Mouse (Mus musculus) forebrain, embryonic 13.5 days (tissue): ENCODE results near the gene Prcd. TPM values are rescaled to one million over a fixed set of nuclear protein-coding genes. Genes with fewer than 3 reads are reported as not detected.
"Not testable (repeated sequence)": the region's sequence is repeated elsewhere in the genome, so short reads cannot be mapped to it uniquely, and the experiment has no call there.

ENCODE experiments used
- ATAC-seq: fragments of 200-750 bp; cut with Nextera tagmentation; 2 replicates; pipeline ENCODE4 v1.8.0; 2017
- H3K27ac ChIP-seq: fragments of 300-500 bp; sonication (generic); 2 replicates; pipeline ENCODE4 v1.5.1; 2015; ENCODE audit warnings: inconsistent platforms, mild to moderate bottlenecking, moderate library complexity
- H3K27me3 ChIP-seq: fragments of 300-500 bp; sonication (generic); 2 replicates; pipeline ENCODE4 v1.6.1; 2015; ENCODE audit warnings: mild to moderate bottlenecking, inconsistent platforms
- H3K36me3 ChIP-seq: fragments of 300-500 bp; sonication (generic); 2 replicates; pipeline ENCODE4 v1.6.1; 2015; ENCODE audit warnings: mild to moderate bottlenecking, inconsistent platforms; ENCODE audit not compliant: poor library complexity, severe bottlenecking
- H3K4me1 ChIP-seq: fragments of 300-500 bp; sonication (generic); 2 replicates; pipeline ENCODE4 v1.6.1; 2015; ENCODE audit warnings: inconsistent platforms
- H3K4me2 ChIP-seq: fragments of 300-500 bp; sonication (generic); 2 replicates; pipeline ENCODE4 v1.6.1; 2015; ENCODE audit warnings: inconsistent platforms, mild to moderate bottlenecking, moderate library complexity
- H3K4me3 ChIP-seq: fragments of 300-500 bp; sonication (generic); 2 replicates; pipeline ENCODE4 v1.5.1; 2015; ENCODE audit warnings: mild to moderate bottlenecking, inconsistent platforms
- H3K9ac ChIP-seq: fragments of 300-500 bp; sonication (generic); 2 replicates; pipeline ENCODE4 v1.6.1; 2015; ENCODE audit warnings: mild to moderate bottlenecking, inconsistent platforms
- H3K9me3 ChIP-seq: fragments of 300-500 bp; sonication (generic); replicated peaks from 2 replicates; pipeline ENCODE4 v1.6.1; 2016; ENCODE audit warnings: inconsistent platforms
- WGBS: fragments of 180-500 bp; shearing (Covaris S2); methylation state at CpG from one replicate; pipeline ENCODE4 v1.1.7; 2015; 5-methylcytosine and 5-hydroxymethylcytosine counted together
- polyA plus RNA-seq: library from polyadenylated mRNA; unstranded; fragments of >200 nt; fragmentation: Nextera tagmentation; extraction: Ambion mirVana; gene quantifications from 2 replicates; pipeline ENCODE4 v1.2.1, GENCODE M21; 2015

Prcd gene
- polyA plus RNA-seq, 1 experiment from 2014 or later = 0.80 TPM

DNA sequence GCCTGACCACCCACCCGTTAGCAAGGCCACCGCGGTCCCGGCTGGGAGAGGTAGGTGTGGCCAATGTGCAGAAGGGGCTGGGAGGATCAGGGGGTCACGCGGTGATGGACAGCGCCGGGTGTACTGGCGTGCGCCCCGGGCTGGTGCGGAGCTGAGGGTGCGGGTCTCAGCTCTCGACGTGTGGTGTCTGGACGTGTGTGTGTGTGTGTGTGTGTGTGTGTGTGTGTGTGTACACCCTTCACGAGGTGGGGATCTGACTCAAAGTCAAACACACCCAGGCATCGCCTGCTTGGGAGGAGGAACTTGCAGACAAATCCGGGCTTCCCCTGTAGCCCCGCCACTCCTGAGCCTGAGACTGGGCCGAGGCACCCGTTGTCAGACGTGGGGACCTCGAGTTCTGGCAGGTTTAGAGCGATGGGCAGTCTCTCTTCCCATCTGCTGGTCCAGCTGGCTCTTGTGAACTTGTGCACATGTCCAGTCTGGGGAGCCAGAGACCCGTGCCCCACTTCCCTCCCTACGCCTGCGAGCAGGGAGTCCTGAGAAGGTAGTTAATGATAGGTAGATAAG, 1.0 kb downstream of the Prcd start, which contains the start of gene Cygb:
TSS of gene Cygb (minus strand) at position 59 of the 567 bp plus-strand sequence.
- H3K9ac ChIP-seq = peak within 1 kb of the TSS; percentile 78
- peaks cover 46% of the 10 kb centered on the region for H3K27me3 ChIP-seq
- H3K27ac ChIP-seq = no peak within 1 kb of the TSS
- H3K4me3 ChIP-seq = peak within 1 kb of the TSS; percentile 52
- peaks cover 54% of the 10 kb centered on the region for H3K4me1 ChIP-seq
- H3K9me3 ChIP-seq = no peaks in the 10 kb centered on the region
- H3K36me3 ChIP-seq = no peaks in the 10 kb centered on the region
- H3K4me2 ChIP-seq = peak within 1 kb of the TSS; percentile 93
- 7% methylated on average over 28 of the region's 28 CpGs for WGBS
- no peak for ATAC-seq

DNA sequence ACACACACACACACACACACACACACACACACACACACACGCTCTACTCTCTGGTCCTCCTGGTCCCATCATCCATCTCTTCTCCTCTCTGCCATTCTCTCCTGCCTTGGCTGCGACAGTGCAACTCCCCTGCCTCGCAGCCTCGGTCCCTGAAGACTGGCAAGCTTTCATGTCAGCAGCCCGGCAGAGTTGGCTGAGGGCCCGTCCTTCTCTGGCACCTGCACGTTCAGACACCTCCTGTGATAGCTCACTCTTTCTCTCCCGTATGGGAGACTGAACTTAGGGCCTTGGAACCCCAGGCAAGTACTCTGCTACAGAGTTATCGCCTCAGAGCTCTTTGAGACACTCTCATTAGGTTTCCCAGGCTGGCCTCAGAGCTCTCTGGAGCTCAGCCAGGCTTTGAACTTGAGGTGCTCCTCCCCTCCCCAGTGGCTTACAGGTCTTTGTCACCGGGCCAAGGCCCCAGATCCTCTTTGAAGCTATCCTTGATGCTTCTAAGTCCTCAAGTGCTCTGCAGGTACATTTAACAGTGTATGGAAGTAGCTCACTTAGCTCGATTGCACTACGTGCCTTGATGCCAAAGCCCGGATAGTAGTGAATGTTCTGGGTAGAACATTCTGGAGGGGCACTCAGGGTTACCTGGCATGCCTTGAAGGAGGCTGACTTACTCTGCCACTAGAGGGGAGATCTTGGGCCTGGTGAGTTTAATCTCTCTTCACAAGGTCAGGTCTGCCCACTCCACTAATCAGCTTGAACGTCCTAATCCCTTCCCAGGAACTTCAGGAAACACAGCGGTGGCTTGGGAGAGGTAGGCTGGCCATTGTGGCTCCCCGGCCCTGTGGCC, 3.2 kb downstream of the Prcd start:
- peaks cover 34% of the 10 kb centered on the region for H3K27me3 ChIP-seq
- H3K9ac ChIP-seq = no peak overlapping the region
- H3K27ac ChIP-seq = peak overlapping the region; percentile 85
- no peaks in the 10 kb centered on the region for H3K36me3 ChIP-seq
- 53% methylated on average over 16 of the region's 16 CpGs for WGBS
- no peak overlapping the region for H3K4me3 ChIP-seq
- ATAC-seq = no peak
- H3K4me1 ChIP-seq = peaks cover 77% of the 10 kb centered on the region
- peak overlapping the region; percentile 60; the same call in 1 of the 2 replicates for H3K4me2 ChIP-seq
- no peaks in the 10 kb centered on the region for H3K9me3 ChIP-seq

DNA sequence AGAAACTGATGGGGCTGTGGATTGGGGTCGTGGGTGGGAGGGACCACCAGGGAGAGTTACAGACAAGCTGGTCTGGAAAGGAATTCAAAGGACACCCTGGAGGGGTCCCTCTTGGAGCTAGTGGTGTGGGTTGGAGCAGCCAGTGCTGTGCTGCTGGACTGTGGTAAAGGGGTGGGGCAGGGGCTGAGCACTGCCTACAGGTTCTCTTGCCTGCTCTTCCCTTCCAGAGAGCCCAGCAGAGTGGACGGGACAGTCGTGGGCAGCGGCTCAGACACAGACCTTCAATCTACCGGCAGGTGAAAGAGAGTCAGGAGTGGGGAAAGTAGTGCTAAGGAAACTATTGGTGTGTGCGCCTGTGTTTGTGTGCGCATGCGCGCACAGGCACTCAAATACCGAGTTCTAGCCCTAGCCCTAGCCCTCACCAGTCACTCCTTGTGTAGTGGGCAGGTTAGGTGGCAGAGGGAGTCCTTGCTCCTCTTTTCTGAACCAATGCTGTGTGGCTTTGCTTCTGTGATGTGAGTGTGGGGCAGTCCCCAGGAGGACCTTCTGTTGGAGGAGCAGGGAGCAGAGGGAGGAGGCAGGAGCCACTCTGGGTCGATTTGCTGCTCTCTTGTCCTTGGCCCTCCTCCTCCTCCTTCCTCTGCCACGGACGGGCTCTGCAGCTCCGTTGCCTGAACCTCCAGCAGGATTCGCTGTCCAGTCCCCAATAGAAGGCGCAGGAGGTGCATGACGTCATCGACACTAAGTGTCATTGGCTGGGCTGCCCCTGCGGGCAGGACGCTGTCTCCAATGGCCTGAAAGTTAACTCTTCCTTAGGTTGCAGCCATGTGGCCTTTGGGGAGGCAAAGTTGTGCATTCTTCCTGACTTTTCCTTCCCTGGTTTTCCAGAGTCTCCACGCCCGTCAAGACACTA, 4.2 kb downstream of the Prcd start:
- H3K4me2 ChIP-seq = peak overlapping the region; percentile 60
- 7% methylated on average over 22 of the region's 22 CpGs for WGBS

DNA sequence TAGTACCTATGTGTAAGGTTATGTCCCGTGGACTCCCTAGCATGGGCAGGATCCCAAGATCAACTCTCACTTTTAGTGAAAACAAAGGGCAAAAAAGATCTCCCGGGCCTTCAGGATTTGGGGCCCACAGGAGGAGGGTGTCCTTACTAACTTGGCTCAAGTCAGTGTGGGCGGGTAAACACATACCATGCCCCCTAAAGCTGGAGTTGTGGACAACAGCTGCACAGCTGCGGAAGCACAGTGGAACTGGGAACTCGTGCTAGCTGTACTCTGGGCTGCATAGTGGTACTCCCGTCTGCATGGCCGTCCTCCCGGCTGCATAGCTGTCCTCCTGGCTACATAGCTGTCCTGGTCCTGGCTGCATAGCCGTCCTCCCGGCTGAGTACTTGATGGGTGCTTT, 4.9 kb downstream of the Prcd start:
- Histone ChIP-seq H3K9ac (no peak overlapping the region), H3K4me2 (peak overlapping the region; percentile 60), H3K27me3 (peaks cover 22% of the 10 kb centered on the region), H3K9me3 (no peaks in the 10 kb centered on the region), H3K27ac (peak overlapping the region; percentile 85; the same call in 1 of the 2 replicates), H3K4me1 (peaks cover 88% of the 10 kb centered on the region), H3K36me3 (no peaks in the 10 kb centered on the region), H3K4me3 (0 out of 2 replicates have a peak overlapping the region, but pooled peaks have one; percentile 26)
- no peak for ATAC-seq
- WGBS = 45% methylated on average over 10 of the region's 10 CpGs

More for the DNA sequence above, 4.2 kb downstream of the Prcd start:
- Histone ChIP-seq H3K9me3 (no peaks in the 10 kb centered on the region), H3K9ac (peak overlapping the region; percentile 60), H3K27me3 (peaks cover 26% of the 10 kb centered on the region), H3K4me3 (peak overlapping the region; percentile 26), H3K27ac (peak overlapping the region; percentile 85), H3K4me1 (peaks cover 87% of the 10 kb centered on the region), H3K36me3 (no peaks in the 10 kb centered on the region)
- ATAC-seq = peak; percentile 76

DNA sequence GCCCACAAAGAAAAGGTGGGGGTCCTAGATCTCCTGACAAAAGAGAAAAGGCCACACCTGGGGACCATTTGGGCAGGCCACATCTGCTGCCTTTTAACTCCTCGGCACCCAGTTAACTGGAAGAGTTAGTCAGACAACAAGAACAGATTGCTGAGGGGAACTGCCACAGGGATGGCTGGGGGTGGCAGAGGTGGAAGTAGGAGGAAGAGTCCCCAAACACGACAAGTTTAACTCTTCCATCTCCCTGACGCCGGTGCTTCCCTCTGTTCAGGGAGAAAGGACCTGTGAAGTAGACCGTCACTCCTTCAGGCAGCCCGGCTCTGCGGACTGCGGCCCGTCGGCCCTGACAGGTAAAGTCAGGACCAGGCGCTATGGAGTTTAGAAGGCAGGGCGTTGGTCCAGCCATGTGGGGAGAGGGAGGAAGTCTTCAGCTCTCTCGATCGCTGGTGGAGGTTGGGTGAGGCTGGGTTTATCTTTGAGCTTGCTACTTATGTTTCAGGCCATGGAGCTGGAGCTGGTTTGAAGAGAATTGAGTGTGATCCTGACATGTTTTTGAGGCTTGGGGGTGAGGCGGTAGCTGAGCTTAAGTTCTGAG, 5.8 kb downstream of the Prcd start:
- 87% methylated on average over 15 of the region's 15 CpGs for WGBS
- Histone ChIP-seq H3K9ac (no peak overlapping the region), H3K27me3 (peaks cover 14% of the 10 kb centered on the region), H3K36me3 (no peaks in the 10 kb centered on the region), H3K4me3 (no peak overlapping the region), H3K4me1 (peaks cover 88% of the 10 kb centered on the region), H3K27ac (no peak overlapping the region), H3K9me3 (no peaks in the 10 kb centered on the region), H3K4me2 (no peak overlapping the region)
- ATAC-seq = no peak

DNA sequence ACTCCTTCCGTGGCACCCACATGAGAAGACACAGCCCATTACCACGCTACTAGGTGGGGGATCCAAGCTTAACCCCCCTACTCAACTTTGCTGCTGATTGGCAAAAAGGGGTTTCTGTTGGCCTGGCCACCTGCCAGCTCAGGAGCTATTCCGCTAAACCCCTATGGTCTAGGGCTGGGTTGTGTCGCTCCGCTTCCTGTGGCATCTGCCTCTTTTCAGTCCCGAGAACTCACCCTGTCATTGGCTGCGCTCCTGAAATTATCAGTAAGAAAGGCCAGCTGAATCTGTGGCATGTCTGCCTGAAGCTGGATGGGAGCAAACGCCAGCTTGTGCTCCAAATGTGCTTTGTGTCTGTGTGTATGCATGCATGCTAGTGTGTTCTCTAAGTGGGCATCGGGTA, 6.8 kb downstream of the Prcd start:
- Histone ChIP-seq H3K4me1 (peaks cover 88% of the 10 kb centered on the region), H3K27ac (peak overlapping the region; percentile 94)

DNA sequence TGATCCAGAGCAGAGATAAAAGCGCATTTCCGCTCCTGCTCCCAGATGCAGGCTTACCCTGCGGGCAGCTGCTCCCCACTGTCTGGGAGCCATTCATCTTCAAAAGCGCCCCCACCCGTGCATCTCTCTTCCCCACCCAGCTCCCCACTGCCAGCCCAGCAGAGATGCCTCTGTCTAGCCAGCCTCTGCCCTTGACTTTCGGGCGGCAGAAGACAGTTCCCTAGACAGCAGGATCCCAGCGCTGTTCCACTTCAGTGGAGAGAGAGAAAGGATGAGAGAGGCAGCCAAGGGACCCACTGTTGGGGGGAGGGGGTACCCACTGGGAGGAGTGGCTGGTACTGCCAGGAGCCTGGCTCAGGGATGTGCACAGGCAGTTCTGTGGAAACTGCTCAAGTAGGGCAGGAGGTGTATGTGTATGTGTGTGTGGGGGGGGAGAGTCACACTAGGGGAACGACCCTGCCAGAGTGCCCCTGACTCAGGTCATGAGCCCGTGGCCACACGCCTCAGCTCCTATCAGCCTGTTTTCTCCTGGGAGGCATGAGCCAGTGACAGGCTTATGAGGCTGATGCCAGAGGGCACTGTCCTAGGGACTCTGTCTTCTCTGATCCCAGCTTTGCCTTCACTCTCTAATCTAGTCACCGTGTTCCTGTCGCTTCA, 8.1 kb downstream of the Prcd start:
- H3K9ac ChIP-seq = peak overlapping the region; percentile 54
- H3K4me2 ChIP-seq = peak overlapping the region; percentile 42
- 17% methylated on average over 13 of the region's 13 CpGs for WGBS
- H3K4me3 ChIP-seq = no peak overlapping the region
- H3K27me3 ChIP-seq = 0 out of 2 replicates have a peak, but pooled peaks cover 4% of the 10 kb centered on the region
- H3K36me3 ChIP-seq = no peaks in the 10 kb centered on the region
- peak; percentile 71 for ATAC-seq
- H3K9me3 ChIP-seq = no peaks in the 10 kb centered on the region
- peak overlapping the region; percentile 94 for H3K27ac ChIP-seq
- H3K4me1 ChIP-seq = peaks cover 79% of the 10 kb centered on the region

More for the DNA sequence above, 6.8 kb downstream of the Prcd start:
- ATAC-seq = no peak
- no peaks in the 10 kb centered on the region for H3K9me3 ChIP-seq
- no peaks in the 10 kb centered on the region for H3K36me3 ChIP-seq
- no peak overlapping the region for H3K4me2 ChIP-seq
- H3K9ac ChIP-seq = peak overlapping the region; percentile 21
- no peak overlapping the region for H3K4me3 ChIP-seq
- 0 out of 2 replicates have a peak, but pooled peaks cover 4% of the 10 kb centered on the region for H3K27me3 ChIP-seq
- 56% methylated on average over 9 of the region's 9 CpGs for WGBS

DNA sequence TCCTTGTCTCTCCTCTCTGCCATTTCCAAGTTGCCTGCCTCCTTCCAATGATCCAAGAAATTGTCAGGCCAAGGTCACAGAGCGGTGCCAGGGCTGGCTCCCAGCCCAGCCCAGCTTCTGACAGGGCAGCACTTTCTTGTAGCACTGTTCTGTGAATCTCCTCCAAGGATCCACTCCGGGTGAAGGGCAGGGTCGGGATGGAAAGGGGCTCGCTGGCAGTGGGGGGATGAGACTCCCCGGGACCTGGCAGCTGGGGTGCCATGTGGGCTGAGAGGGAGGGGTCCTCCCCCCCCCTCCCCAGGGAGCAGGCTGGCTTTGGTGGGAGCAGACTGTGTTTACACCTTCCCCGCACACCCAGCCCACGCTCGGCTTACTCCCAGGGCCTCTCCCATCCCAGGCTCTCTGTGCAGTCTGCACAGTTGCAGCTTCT, 8.6 kb downstream of the Prcd start:
- Histone ChIP-seq H3K36me3 (no peaks in the 10 kb centered on the region), H3K27me3 (0 out of 2 replicates have a peak, but pooled peaks cover 4% of the 10 kb centered on the region), H3K9ac (peak overlapping the region; percentile 46), H3K4me3 (no peak overlapping the region), H3K4me2 (peak overlapping the region; percentile 42), H3K4me1 (peaks cover 73% of the 10 kb centered on the region), H3K27ac (peak overlapping the region; percentile 94), H3K9me3 (no peaks in the 10 kb centered on the region)
- WGBS = 47% methylated on average over 8 of the region's 8 CpGs
- peak; percentile 19; the same call in 1 of the 2 replicates for ATAC-seq

DNA sequence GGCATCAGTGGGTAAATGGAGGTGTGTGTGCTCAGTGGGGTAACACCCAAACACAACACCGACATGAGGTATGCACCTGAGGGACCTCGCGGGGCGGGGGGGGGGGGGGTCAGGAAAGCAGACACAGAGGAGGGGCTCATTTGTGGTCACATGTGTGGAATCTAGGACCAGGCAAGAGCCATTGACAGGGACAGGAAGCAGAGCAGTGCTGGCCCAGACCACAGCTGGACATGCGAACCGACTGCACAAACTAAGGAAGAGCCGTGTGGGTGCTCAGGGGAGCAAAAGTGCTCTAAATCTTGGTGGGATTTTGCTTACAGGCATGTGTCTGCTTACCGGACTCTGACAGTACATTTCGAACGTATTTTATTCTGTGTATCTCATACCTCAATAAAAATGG, 12.0 kb downstream of the Prcd start:
- no peaks in the 10 kb centered on the region for H3K9me3 ChIP-seq
- 80% methylated on average over 10 of the region's 10 CpGs for WGBS
- no peaks in the 10 kb centered on the region for H3K36me3 ChIP-seq
- peaks cover 52% of the 10 kb centered on the region for H3K4me1 ChIP-seq
- no peak overlapping the region for H3K4me3 ChIP-seq
- H3K4me2 ChIP-seq = no peak overlapping the region
- 0 out of 2 replicates have a peak, but pooled peaks cover 4% of the 10 kb centered on the region for H3K27me3 ChIP-seq
- no peak overlapping the region for H3K9ac ChIP-seq
- no peak for ATAC-seq
- H3K27ac ChIP-seq = no peak overlapping the region

DNA sequence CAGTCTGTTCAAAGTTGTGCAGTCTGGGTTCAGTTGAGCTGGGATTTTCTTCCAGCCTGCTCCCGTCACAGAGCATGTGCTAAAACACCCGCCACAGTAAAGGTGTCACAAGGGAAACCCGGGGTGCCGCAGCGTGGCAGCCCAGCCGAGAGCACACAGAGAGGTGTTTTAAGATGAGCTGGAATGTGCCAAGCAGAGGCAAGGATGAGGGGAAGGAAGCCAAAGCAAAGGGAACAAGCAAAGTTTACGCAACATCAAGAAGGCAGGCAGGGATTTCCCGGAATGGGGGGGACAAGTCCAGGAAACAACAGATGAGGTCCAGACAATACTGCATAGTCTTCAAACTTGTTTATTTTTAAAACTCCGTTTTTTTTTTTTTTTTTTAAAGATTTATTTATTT, 13.2 kb downstream of the Prcd start:
- ATAC-seq = no peak
- no peak overlapping the region for H3K4me3 ChIP-seq
- 82% methylated on average over 9 of the region's 9 CpGs for WGBS

DNA sequence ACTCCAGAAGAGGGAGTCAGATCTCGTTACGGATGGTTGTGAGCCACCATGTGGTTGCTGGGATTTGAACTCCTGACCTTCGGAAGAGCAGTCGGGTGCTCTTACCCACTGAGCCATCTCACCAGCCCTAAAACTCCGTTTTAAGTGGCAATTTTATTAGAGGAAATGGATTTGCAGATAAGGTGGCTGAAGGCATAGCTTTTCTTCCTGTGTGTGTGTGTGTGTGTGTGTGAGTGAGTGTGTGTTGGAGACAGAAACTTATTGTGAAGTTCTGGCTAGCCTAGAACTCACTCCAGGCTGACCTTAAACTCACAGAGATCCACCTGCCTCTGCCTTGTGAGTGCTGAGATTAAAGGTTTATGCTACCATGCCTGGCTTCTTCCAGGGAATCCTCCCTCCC, 13.7 kb downstream of the Prcd start:
- H3K27ac ChIP-seq, H3K4me2 ChIP-seq, H3K9me3 ChIP-seq, H3K36me3 ChIP-seq, ATAC-seq, H3K27me3 ChIP-seq, H3K9ac ChIP-seq, H3K4me3 ChIP-seq: not testable (repeated sequence)
- WGBS = 92% methylated on average over 5 of the region's 5 CpGs
- peaks cover 45% of the 10 kb centered on the region for H3K4me1 ChIP-seq

More for the DNA sequence above, 13.2 kb downstream of the Prcd start:
- H3K9me3 ChIP-seq = no peaks in the 10 kb centered on the region
- no peak overlapping the region for H3K27ac ChIP-seq
- H3K27me3 ChIP-seq = 0 out of 2 replicates have a peak, but pooled peaks cover 4% of the 10 kb centered on the region
- no peak overlapping the region for H3K4me2 ChIP-seq
- no peak overlapping the region for H3K9ac ChIP-seq
- H3K36me3 ChIP-seq = no peaks in the 10 kb centered on the region
- peaks cover 49% of the 10 kb centered on the region for H3K4me1 ChIP-seq
